In genomic region chr13:60603252-60603562, GRCm38 (mm10) we compare ENCODE assay signal across 9 mouse cellular contexts. TPM values are rescaled to one million over a fixed set of nuclear protein-coding genes. Genes with fewer than 3 reads are reported as not detected.
DNase-seq lines count a peak whose midpoint lies in the region; ATAC-seq lines count a peak whose summit lies in the region.
"Had no signal": no experiment of that assay in that cellular context is flagged by ENCODE, and none has a peak within 500 bp of the region (broad histone marks: within the 10 kb centered on the region; RNA-seq: fewer than 3 reads in every experiment).

No protein-coding gene starts in this region.

- H3K9me3 ChIP-seq in heart, embryonic 16.5 days (replicated peaks; ENCODE audit: control insufficient read depth, low read length) = no peaks in the 10 kb centered on the region
- H3K9me3 ChIP-seq in hindbrain, embryonic 13.5 days = no peaks in the 10 kb centered on the region
- H3K9me3 ChIP-seq in midbrain, embryonic 12.5 days = no peaks in the 10 kb centered on the region

- no peak for ATAC-seq in heart, embryonic 16.5 days (replicated peaks; ENCODE audit: extremely low read depth, insufficient read depth, low FRiP score)
- no peak for ATAC-seq in hindbrain, embryonic 13.5 days (ENCODE audit: low FRiP score)
- no peak for ATAC-seq in midbrain, embryonic 12.5 days (ENCODE audit: low FRiP score, low read depth)

- peak overlapping the region; percentile 71 for H3K4me3 ChIP-seq in heart, embryonic 16.5 days (ENCODE audit: low read length)
- H3K4me3 ChIP-seq in brown adipose tissue, adult 24 weeks (ENCODE audit: insufficient read depth, low read depth, low read length) = peak overlapping the region; percentile 70
- H3K4me3 ChIP-seq in hindbrain, embryonic 13.5 days = peak overlapping the region; percentile 89
- peak overlapping the region; percentile 80 for H3K4me3 ChIP-seq in midbrain, embryonic 12.5 days

- 64% methylated on average over 5 of the region's 5 CpGs for WGBS in heart, embryonic 16.5 days
- 44% methylated on average over 5 of the region's 5 CpGs for whole genome bisulfite sequencing in hindbrain, embryonic 13.5 days
- 60% methylated on average over 5 of the region's 5 CpGs for WGBS in midbrain, embryonic 12.5 days

- intact Hi-C loops in heart, postnatal 25 days (cut with DNase I) = loop anchor here (5.0 kb wide), 3 partner anchors 49 to 84 kb away; no protein-coding TSS in a partner anchor

- H3K4me1 ChIP-seq in heart, embryonic 16.5 days (ENCODE audit: control insufficient read depth, insufficient read depth, low read length) = no peaks in the 10 kb centered on the region
- H3K4me1 ChIP-seq in brown adipose tissue, adult 24 weeks (ENCODE audit: control insufficient read depth, insufficient read depth, insufficient read length, low read length) = no peaks in the 10 kb centered on the region; the same call in 1 of the 2 replicates
- peaks cover 45% of the 10 kb centered on the region for H3K4me1 ChIP-seq in hindbrain, embryonic 13.5 days (replicated peaks)
- peaks cover 18% of the 10 kb centered on the region for H3K4me1 ChIP-seq in midbrain, embryonic 12.5 days

- no peak overlapping the region for H3K9ac ChIP-seq in heart, embryonic 16.5 days (ENCODE audit: low read length)
- peak overlapping the region; percentile 93 for H3K9ac ChIP-seq in hindbrain, embryonic 13.5 days
- peak overlapping the region; percentile 89; the same call in 1 of the 2 replicates for H3K9ac ChIP-seq in midbrain, embryonic 12.5 days (replicated peaks)

- no peaks in the 10 kb centered on the region for H3K36me3 ChIP-seq in heart, embryonic 16.5 days (ENCODE audit: control insufficient read depth, insufficient read depth)
- peaks cover 18% of the 10 kb centered on the region; the same call in 1 of the 2 replicates for H3K36me3 ChIP-seq in hindbrain, embryonic 13.5 days
- peaks cover 15% of the 10 kb centered on the region; the same call in 1 of the 2 replicates for H3K36me3 ChIP-seq in midbrain, embryonic 12.5 days

- H3K4me2 ChIP-seq in heart, embryonic 16.5 days (ENCODE audit: low read depth, low read length) = peak overlapping the region; percentile 89
- peak overlapping the region; percentile 65 for H3K4me2 ChIP-seq in hindbrain, embryonic 13.5 days
- peak overlapping the region; percentile 66 for H3K4me2 ChIP-seq in midbrain, embryonic 12.5 days (replicated peaks)

- no peaks in the 10 kb centered on the region for H3K27me3 ChIP-seq in heart, embryonic 16.5 days (ENCODE audit: control insufficient read depth, insufficient read depth, low read length)
- no peaks in the 10 kb centered on the region for H3K27me3 ChIP-seq in hindbrain, embryonic 13.5 days
- no peaks in the 10 kb centered on the region for H3K27me3 ChIP-seq in midbrain, embryonic 12.5 days
- H3K27me3 ChIP-seq: CH12.LX had no signal

- H3K27ac ChIP-seq in heart, embryonic 16.5 days (ENCODE audit: low read length) = no peak overlapping the region; the same call in 1 of the 2 replicates
- no peak overlapping the region for H3K27ac ChIP-seq in brown adipose tissue, adult 24 weeks (replicated peaks; ENCODE audit: low read depth, low read length)
- peak overlapping the region; percentile 95 for H3K27ac ChIP-seq in hindbrain, embryonic 13.5 days
- no peak overlapping the region for H3K27ac ChIP-seq in midbrain, embryonic 12.5 days (replicated peaks)

- DNase-seq in heart, postnatal 25 days (ENCODE audit: low spot score) = no peak
- no peak for DNase-seq in urinary bladder, adult 2 months (ENCODE audit: low spot score)
- no peak for DNase-seq in adrenal gland, postnatal 4 days (ENCODE audit: low spot score in 2 of 2)
- DNase-seq in right cerebral cortex, adult 2 months (ENCODE audit: low spot score in 2 of 2) = no peak

RNA-seq across cellular contexts. Expression of gene Dapk1, which starts 1.5 kb away (rescaled TPM):
- polyA plus RNA-seq in heart, embryonic 16.5 days (2015; fragmentation: Nextera tagmentation; extraction: Ambion mirVana) = 8.3 and 11.5 TPM in 2 replicates
- total RNA-seq in heart, postnatal 25 days (2021) = 10 to 100 TPM; 24.5 to 29.5 TPM
- 7.4 and 13.2 TPM in 2 replicates for polyA plus RNA-seq in brown adipose tissue, adult 24 weeks (2012; ENCODE audit: insufficient read depth, insufficient read length, missing spikeins)
- 36.9 and 37.9 TPM in 2 replicates for polyA plus RNA-seq in hindbrain, embryonic 13.5 days (2015; fragmentation: Nextera tagmentation; extraction: Ambion mirVana)
- polyA plus RNA-seq in midbrain, embryonic 12.5 days (2016; fragmentation: Nextera tagmentation; extraction: Ambion mirVana) = 36.1 and 36.7 TPM in 2 replicates
- 34.8 and 37.7 TPM in 2 replicates for polyA plus RNA-seq in urinary bladder, adult 2 months (2012; rRNA removed)
- total RNA-seq in adrenal gland, postnatal 4 days (2021) = 10 to 100 TPM; 33.3 to 41.7 TPM
- total RNA-seq: CH12.LX had no signal
